Mouse (Mus musculus): ENCODE measurements around the gene Rps18.

Rps18 gene

DNA sequence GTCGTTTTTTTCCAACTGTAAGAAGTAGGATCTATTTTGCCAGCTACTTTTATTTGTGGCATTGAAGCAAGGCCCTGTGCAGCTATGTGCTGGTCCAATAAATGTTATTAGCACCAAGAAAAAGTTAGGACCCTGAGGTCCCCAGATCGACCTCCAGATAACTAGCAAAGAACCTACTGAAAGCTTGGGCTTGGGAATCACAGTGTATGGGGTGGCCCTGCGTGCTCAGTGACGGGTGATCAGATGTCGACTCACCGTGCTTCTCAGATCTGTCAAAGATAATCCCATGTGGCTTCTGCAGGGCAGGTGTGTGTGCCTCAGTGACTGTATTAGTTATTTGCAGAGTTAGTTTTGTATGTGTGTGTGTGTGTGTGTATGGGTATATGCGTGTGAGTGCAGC is 34.4 kb downstream of the Rps18 start:
- no peak for DNase-seq (ENCODE audit: low spot score in 2 of 2)

DNA sequence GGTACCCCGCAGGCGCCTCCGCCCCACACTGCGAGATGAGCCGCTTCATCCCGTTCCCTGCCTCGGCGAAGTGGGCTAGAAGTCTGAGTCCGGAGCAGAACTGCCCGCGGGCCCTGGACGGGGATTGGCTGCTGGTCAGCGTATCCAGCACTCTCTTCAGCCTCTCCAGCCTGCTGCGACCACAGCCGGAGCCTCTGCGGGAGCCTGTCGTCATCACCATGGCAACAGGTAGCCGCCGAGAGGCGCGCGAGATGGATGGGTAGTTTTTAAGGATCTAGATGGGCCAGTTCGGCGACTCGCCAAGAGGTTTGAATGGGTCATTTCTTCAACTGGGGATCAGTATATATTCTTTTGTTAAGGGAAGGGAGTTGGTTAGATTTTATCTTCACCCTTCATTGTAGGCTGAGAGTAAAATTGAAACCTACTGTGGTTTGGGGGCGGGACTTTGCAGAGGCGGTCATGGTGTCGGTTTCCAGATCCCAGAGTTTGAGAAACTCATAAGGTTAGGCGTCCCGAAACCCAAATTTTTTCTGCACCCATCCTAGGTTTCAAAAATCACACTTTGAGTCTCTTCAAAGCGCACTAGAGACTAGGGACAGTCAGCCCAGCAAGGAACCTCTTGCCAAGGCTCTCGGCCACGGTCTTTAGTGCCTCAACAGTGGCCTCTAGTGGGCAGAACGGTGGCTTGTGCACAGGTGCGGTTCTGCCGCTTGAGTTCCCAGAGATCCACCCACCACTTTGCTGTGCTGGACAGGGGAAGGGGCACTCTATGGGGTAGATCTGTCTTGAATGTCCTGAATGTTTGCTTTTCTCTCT is 35.3 kb downstream of the Rps18 start:
- DNase-seq (ENCODE audit: low spot score in 2 of 2) = peak; percentile 86 to 91

DNA sequence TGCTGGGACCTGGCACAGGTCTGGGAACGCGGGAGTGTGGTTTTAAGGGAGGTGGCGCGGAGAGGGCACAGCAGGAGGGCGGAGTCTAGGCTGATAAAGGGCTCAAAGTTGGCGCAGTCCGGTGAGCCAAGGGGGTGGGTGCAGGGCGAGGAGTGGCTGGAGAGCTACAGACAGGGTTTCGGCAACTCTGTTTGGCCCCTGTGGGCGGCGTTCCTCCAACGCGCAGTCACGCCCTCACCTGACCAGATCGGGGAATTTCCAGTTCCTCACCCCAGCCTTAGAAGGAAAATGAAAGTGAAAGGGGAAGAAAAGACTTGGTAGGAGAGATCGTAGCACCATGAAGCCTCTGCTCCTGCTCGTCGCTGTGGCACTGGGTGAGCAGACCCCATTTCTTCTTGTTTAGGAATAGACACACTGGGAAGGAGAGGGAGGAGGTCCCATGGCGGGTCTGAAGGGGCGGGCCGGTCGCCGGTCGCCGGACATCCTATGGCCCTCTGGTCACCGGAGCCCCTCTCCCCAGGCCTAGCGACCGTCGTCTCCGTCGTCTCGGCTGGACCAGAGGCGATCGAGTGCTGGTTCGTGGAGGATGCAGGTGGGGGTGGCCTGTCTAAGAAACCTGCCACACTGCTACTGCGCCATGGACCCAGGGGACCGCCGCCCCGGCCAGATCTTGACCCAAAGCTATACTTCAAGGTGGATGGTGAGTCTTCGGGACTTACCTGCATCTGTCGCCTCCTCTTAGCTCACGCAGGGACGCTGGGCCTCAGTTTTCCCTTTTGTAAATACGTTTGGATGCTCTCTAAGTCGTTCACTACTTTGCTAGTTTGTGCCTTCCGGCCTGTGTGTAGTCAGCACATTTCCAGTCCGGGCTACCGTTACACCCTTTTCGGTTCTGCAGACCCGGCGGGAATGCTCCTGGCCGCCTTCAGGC is 36.2 kb downstream of the Rps18 start:
- DNase-seq (ENCODE audit: low spot score in 2 of 2) = peak in 1 of 2 experiments; percentile 50

DNA sequence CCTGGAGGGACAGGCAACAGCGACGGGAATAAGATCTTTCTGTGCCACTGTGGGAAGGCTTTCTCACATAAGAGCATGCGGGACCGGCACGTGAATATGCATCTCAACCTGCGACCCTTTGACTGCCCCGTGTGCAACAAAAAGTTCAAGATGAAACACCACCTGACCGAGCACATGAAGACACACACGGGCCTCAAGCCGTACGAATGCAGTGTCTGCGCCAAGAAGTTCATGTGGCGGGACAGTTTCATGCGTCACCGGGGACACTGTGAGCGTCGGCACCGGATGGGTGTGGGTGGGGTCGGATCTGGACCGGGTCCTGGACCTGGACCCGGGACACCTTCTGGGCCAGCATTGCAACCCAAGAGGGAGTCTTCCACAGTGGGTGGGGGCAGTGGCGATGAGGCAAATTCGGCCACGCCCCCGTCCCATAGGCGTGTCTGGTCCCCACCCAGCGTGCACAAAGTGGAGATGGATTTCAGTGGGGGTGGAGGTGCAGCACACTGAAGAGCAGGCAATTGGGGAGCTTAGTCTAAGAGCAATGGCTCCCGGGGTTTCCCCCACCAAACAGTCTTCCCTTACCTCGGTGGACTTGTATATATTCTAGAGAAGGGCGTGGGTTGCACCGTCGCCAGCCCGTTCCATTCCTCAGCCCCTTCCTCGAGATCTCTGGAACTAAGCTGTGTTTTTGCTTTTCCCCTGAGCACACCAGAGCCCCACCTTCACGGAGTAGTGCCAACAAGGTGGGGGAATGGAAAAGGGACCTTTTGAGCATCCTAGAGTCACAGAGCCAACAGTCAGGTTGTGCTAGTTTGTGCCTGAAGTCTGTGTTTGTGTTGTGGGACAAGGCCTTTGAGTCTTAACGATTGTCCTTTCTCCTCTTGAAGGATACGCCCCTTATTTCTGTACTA is 37.3 kb downstream of the Rps18 start:
- DNase-seq (ENCODE audit: low spot score in 2 of 2) = no peak

DNA sequence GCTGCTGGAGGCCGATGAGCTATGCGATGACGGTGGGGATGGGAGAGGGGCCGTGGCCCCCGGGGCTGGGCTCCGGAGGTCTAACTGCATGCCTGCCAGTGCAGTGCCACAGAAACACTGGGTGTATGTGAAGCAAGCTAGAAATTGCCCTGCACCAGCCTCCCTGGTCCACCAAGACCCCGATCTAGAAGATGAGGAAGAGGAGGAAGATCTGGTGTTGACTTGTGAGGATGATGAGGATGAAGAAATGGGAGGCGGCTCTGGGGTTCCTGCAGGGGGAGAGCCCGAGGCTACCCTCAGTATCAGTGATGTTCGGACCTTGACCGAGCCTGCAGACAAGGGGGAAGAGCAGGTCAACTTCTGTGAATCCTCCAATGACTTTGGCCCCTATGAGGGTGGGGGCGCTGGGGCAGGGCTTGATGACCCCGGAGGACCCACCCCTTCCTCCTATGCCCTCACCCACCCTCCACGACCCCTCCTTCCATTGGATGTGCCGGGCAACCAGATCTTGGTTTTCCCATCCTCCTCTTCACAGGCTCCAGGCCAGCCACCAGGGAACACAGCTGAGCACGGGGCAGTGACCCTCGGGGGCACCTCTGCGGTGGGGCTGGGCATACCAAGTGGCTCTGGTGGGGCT is 38.0 kb downstream of the Rps18 start:
- no peak for DNase-seq (ENCODE audit: low spot score in 2 of 2)

DNA sequence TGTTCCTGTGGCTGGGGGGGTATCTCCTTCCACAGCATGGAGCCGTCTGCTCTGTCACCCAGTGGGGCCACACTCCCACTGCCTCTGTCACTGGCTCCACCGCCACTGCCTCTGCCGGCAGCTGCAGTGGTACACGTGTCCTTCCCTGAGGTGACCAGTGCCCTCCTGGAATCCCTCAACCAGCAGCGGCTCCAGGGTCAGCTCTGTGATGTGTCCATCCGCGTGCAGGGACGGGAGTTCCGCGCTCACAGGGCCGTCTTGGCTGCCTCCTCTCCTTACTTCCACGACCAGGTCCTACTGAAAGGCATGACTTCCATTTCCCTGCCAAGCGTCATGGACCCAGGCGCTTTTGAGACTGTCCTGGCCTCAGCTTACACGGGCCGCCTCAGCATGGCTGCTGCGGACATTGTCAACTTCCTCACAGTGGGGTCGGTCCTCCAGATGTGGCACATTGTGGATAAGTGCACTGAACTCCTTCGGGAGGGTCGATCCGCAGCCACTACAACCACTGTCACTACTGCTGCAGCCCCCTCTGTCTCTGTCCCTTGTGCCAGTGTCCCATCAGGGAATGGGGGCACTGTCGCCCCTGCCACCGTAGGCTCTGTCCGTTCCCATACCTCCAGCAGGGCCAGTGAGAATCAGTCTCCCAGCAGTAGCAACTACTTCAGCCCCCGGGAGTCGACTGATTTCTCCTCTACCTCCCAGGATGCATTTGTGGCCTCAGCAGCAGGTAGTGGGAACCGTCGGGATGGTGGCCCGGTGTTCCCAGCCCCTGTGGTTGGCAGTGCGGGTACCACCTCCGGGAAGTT is 38.8 kb downstream of the Rps18 start:
- peak in 1 of 2 experiments; percentile 5 for DNase-seq (ENCODE audit: low spot score in 2 of 2)

DNA sequence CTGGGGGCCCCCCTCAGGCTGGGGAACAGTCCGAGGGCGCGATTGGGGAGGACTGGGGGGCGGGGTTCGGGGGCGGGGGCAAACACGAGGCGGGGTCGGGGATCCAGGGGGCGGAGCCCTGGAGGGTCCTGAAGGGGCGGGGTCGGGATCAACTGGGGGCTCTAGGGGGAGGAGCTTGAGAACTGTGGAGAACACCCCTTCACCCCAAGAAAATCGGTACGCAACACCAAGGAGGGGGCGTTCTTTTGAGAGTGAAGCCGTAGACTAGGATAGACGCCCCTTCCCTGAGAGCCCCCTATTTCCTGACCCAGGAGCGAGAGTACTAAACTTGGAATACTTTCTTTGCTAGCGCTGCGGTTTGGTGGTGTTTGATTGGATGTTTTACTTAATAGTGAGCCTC is 39.5 kb downstream of the Rps18 start:
- DNase-seq (ENCODE audit: low spot score in 2 of 2) = no peak

DNA sequence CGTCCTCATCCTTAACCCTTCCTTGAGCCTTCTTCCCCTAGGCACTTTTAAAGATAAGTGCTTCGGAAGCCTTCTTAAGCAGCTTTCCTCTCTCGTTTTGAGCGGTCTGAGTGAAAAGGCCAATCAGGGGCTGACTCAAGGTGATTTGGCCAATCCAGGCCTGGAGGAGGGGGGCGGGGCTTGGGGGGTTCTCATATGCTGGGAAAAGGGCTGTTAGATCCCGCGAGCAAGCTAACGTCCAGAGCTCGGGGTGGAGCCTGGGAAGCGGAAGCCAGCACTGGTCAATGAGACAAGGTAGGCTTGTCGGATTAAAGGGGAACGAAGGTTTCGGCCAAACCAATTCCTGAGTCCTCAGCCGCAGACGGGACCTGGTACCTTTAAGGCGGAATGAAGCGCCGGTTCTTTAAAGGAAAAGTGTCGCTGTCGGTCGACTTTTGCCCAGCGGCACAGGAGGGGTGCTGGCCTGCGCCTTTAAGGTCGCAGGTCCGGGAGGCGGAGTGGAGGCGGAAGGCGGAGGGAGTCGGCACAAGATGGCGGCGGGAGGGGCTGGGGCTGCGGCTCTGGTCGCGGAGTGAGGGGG is 40.0 kb downstream of the Rps18 start, which contains the start of the genes Tapbp and Zbtb22:
Gene Tapbp (plus strand): TSS at position 229 of the 580 bp plus-strand sequence.
Gene Zbtb22 (plus strand): TSS at position 234 of the 580 bp plus-strand sequence.
- peak; percentile 96 to 98 for DNase-seq (ENCODE audit: low spot score in 2 of 2)

DNA sequence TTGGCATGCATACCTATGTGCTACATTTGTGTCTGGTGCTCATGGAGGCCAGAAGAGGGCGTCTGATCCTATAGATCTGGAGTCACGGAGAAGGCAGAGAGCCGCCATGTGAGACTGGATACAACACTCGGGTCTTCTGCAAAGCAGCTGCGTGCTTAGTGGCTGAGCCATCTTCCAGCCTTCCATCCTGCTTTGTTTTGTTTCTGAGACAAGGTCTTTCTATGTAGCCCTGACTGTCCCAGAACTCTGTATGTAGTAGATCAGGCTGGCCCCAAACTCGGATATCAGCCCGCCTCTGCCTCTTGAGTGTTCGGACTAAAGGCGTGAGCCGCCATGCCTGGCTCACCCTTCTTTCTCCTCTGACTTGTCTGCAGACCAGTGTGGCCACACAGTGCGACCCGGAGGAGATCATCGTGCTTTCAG is 40.8 kb downstream of the Rps18 start:
- DNase-seq (ENCODE audit: low spot score in 2 of 2) = no peak

DNA sequence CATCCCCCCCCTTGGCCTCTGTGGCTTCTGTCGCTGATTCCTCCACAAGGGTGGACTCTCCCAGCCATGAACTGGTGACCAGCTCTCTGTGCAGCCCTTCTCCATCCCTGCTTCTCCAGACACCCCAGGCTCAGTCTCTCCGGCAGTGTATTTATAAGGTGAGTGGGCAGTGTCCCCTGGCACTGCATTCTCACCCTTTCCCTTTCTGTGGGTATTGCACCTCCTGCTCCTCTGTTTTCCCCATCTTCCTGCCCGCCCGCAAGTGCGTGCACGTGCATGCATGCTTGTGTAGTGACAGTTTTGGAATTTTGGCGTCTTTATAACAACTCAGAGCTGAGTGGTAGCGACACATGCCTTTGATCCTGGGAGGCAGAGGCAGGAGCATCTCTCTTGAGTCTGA is 41.9 kb downstream of the Rps18 start:
- DNase-seq (ENCODE audit: low spot score in 2 of 2) = no peak

DNA sequence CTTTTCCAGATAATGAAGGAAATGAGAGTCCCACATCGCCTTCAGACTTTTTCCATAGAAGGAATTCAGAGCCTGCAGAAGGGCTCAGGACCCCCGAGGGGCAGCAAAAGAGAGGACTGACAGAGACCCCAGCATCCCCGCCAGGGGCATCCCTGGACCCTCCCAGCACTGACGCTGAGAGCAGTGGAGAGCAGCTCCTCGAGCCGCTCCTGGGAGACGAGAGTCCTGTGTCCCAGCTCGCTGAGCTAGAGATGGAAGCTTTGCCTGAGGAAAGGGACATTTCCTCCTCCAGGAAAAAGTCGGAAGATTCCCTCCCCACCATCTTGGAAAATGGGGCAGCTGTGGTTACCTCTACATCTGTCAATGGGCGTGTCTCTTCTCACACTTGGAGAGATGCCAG is 42.5 kb downstream of the Rps18 start:
- DNase-seq (ENCODE audit: low spot score in 2 of 2) = no peak

DNA sequence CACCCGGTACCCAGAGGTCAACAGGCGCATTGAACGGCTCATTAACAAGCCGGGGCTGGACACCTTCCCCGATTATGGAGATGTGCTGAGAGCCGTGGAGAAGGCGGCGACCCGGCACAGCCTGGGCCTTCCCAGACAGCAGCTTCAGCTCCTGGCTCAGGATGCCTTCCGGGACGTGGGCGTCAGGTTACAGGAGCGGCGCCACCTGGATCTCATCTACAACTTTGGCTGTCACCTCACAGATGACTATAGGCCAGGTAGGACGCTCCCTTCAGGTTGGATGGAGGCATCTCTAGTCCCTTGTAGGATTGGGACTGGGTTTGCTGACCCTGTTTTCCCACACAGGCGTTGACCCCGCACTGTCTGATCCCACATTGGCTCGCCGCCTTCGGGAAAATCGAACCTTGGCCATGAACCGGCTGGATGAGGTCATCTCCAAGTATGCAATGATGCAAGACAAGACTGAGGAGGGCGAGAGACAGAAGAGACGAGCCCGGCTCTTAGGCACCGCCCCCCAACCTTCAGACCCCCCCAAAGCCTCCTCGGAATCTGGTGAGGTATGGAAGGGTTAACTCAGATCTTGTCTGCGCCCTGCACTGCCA is 43.9 kb downstream of the Rps18 start:
- DNase-seq (ENCODE audit: low spot score in 2 of 2) = no peak

DNA sequence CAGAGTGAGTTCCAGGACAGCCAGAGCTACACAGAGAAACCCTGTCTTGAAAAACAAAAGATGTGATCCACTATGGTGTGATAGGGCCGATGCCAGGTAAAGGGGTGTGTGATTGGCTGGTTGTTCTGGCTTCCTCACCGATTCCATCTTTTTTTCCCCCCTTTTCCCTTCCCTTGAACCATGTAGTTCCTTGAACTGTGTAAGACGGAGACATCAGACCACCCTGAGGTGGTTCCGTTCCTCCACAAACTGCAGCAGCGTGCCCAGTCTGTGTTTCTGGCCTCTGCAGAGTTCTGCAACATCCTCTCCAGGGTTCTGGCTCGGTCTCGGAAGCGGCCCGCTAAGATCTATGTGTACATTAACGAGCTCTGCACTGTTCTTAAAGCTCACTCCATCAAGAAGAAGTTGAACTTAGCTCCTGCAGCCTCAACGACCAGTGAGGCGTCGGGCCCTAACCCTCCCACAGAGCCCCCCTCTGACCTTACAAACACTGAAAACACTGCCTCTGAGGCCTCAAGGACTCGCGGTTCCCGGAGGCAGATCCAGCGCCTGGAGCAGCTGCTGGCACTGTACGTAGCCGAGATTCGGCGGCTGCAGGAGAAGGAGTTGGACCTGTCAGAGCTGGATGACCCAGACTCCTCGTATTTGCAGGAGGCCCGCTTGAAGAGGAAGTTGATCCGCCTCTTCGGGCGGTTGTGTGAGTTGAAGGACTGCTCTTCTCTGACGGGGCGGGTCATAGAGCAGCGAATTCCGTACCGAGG is 44.6 kb downstream of the Rps18 start:
- no peak for DNase-seq (ENCODE audit: low spot score in 2 of 2)

DNA sequence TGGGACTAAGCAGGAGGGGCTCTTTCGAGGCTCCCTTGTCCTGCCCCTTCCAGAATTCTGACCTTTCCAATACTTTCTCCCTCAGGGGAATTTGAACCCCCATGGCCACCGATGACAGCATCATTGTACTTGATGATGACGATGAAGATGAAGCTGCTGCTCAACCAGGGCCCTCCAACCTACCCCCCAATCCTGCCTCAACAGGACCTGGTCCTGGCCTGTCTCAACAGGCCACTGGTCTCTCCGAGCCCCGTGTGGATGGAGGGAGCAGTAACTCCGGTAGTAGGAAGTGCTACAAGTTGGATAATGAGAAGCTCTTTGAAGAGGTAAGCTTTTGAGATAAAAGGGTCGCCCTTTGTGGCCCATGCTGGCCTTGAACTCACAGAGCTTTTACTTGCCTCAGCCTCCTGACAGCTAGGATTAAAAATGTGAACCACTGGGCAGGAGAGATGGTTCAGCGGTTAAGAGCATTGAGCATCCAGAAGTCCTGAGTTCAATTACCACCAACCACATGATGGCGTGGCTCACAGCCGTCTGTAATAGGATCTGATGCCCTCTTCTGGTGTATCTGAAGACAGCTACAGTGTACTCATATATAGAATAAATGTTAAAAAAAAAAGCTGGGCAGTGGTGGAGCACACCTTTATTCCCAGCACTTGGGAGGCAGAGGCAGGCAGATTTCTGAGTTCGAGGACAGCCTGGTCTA is 45.3 kb downstream of the Rps18 start:
- no peak for DNase-seq (ENCODE audit: low spot score in 2 of 2)

DNA sequence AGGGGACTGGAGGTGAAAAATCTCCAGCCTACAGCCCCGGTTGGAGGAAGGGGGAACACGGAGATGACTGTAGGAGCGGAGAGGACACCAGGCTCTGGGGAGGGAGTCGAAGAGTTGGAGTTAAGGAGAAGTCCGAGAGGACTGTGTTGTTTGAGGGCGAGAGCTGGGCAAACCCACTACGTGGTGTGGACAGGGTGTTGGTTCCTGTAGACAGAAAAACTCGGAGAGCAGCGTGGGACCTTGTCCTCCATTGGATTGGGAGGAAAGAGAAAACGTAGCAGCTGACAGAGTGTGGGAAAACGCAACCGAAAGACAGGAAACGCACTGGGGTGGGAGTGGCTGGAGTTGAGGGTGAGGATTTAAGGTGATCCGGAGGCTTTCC is 45.9 kb downstream of the Rps18 start:
- DNase-seq (ENCODE audit: low spot score in 2 of 2) = no peak

DNA sequence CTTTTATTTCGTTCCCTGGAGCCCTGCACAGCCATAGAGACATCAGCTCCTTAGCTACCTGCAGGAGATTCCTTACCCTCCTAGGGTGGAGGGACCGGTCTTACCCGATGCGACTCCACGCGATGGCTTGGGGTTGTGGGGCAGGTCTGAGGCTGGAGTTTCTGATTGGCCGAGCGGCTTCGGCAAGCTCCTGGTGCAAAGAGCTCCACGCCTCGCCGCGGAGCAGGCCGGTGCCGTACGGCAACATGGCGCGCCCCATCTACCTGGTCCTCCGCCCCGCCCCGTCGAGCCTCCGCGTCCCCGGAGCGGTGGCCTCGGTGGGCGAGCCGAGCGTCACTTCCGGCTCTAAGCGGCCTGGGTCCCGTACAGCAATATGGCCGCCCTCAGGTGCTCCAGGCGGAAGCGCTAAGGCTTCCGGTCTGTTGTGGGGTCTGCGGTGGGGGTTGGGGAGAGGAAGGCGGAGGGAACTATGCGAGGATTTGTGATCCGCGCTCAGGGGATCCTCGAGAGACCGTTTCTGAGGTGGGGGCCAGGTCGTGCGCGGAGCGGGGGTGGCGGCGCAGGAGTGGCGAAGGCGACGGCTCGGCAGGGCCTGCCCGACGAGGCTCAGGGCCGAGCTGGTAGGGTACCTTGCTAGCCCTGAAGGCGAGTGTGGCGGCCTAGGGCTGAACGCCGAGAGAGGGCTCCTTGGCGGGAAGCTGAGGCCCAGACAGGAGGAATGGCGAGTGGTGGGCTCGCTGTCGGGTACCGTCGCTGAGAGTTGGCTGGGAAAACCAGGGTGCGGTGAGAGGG is 46.5 kb downstream of the Rps18 start, which contains the start of gene Daxx:
Gene Daxx (plus strand): TSS at position 338 of the 792 bp plus-strand sequence.
- peak; percentile 98 to 99 for DNase-seq (ENCODE audit: low spot score in 2 of 2)

All from right cerebral cortex, adult 2 months (tissue).